Mouse (Mus musculus) forebrain, embryonic 15.5 days (tissue): Measurements from ENCODE around the gene Tmem44. TPM values are rescaled to one million over a fixed set of nuclear protein-coding genes. Genes with fewer than 3 reads are reported as not detected.
A peak's percentile ranks its signal among the peaks of the same experiment; 100 is the strongest.

Experiments used
- ATAC-seq: fragments of 200-750 bp; cut with Nextera tagmentation; replicated peaks from 2 replicates; pipeline ENCODE4 v1.8.0; 2017; ENCODE audit warnings: mild to moderate bottlenecking, moderate TSS enrichment, moderate library complexity
- H3K27ac ChIP-seq: fragments of 300-500 bp; sonication (generic); replicated peaks from 2 replicates; pipeline ENCODE4 v1.5.1; 2015; ENCODE audit warnings: mild to moderate bottlenecking, inconsistent platforms
- H3K27me3 ChIP-seq: fragments of 300-500 bp; sonication (generic); 2 replicates; pipeline ENCODE4 v1.6.1; 2015; ENCODE audit warnings: inconsistent platforms
- H3K36me3 ChIP-seq: fragments of 300-500 bp; sonication (generic); 2 replicates; pipeline ENCODE4 v1.6.1; 2015; ENCODE audit warnings: mild to moderate bottlenecking, inconsistent platforms
- H3K4me1 ChIP-seq: fragments of 300-500 bp; sonication (generic); 2 replicates; pipeline ENCODE4 v1.6.1; 2015; ENCODE audit warnings: inconsistent platforms
- H3K4me2 ChIP-seq: fragments of 300-500 bp; sonication (generic); replicated peaks from 2 replicates; pipeline ENCODE4 v1.6.1; 2015; ENCODE audit warnings: mild to moderate bottlenecking, inconsistent platforms
- H3K4me3 ChIP-seq: fragments of 300-500 bp; sonication (generic); 2 replicates; pipeline ENCODE4 v1.5.1; 2015; ENCODE audit warnings: mild to moderate bottlenecking, inconsistent platforms
- H3K9ac ChIP-seq: fragments of 300-500 bp; sonication (generic); replicated peaks from 2 replicates; pipeline ENCODE4 v1.6.1; 2015; ENCODE audit warnings: mild to moderate bottlenecking, inconsistent platforms
- H3K9me3 ChIP-seq: fragments of 300-500 bp; sonication (generic); 2 replicates; pipeline ENCODE4 v1.6.1; 2016; ENCODE audit warnings: inconsistent platforms
- WGBS: fragments of 180-500 bp; shearing (Covaris S2); methylation state at CpG from one replicate; pipeline ENCODE4 v1.1.7; 2015; ENCODE audit warnings: mixed read lengths; 5-methylcytosine and 5-hydroxymethylcytosine counted together
- polyA plus RNA-seq: library from polyadenylated mRNA; unstranded; fragments of >200 nt; fragmentation: Nextera tagmentation; extraction: Ambion mirVana; gene quantifications from 2 replicates; pipeline ENCODE4 v1.2.1, GENCODE M21; 2015

The Tmem44 gene
- polyA plus RNA-seq, 1 experiment from 2014 or later: 89.6 TPM

- no peak overlapping the region for H3K27ac ChIP-seq
- no peak overlapping the region for H3K4me3 ChIP-seq
- 0 out of 2 replicates have a peak overlapping the region, but pooled peaks have one; percentile 52 for H3K4me2 ChIP-seq
- WGBS: 62% methylated on average over 8 of the region's 8 CpGs
- H3K27me3 ChIP-seq: no peaks in the 10 kb centered on the region
- H3K9me3 ChIP-seq: no peaks in the 10 kb centered on the region
- no peak overlapping the region for H3K9ac ChIP-seq
- H3K4me1 ChIP-seq: peaks cover 24% of the 10 kb centered on the region
- no peak for ATAC-seq
- peaks cover 26% of the 10 kb centered on the region for H3K36me3 ChIP-seq
These were observed 38.1 kb downstream of the Tmem44 start for GRCm38 (mm10) chr16:30512375-30513049.

GRCm38 (mm10) chr16:30511563-30512340 lies 38.9 kb downstream of the Tmem44 start:
- 80% methylated on average over 13 of the region's 13 CpGs for WGBS
- H3K4me1 ChIP-seq: peaks cover 24% of the 10 kb centered on the region
- H3K4me2 ChIP-seq: peak overlapping the region; percentile 52
- ATAC-seq: no peak
- peak overlapping the region; percentile 94 for H3K27ac ChIP-seq
- no peaks in the 10 kb centered on the region for H3K27me3 ChIP-seq
- peak overlapping the region; percentile 71 for H3K4me3 ChIP-seq
- H3K9ac ChIP-seq: peak overlapping the region; percentile 86
- H3K9me3 ChIP-seq: no peaks in the 10 kb centered on the region
- H3K36me3 ChIP-seq: peaks cover 19% of the 10 kb centered on the region

- Histone ChIP-seq H3K27ac (peak overlapping the region; percentile 94), H3K4me1 (peaks cover 24% of the 10 kb centered on the region), H3K4me3 (peak overlapping the region; percentile 71), H3K4me2 (peak overlapping the region; percentile 52), H3K36me3 (peaks cover 13% of the 10 kb centered on the region), H3K27me3 (no peaks in the 10 kb centered on the region), H3K9ac (peak overlapping the region; percentile 86), H3K9me3 (no peaks in the 10 kb centered on the region)
- ATAC-seq: peak; percentile 93
- WGBS: 2% methylated on average over 44 of the region's 44 CpGs
These were observed 39.9 kb downstream of the Tmem44 start for GRCm38 (mm10) chr16:30510504-30511451.

DNA sequence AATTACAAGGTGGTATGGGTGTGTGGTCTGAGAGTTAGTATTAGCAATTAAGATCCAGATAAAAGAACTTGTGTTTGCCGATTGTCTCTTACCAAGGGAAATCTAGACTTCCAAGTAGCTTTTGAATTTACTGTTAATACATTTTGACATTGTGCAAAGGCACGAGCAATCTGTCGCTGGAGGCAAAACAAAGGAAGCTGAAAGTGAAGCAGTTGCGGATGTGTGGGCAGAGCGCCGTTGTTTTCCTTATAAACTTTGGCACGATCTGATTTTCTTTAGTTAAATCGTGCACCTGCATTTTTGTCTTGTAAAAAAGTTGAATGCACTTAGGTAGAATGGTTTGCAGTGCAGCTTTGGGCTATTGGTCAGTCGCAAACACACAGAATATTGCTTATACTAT lies 40.6 kb downstream of the Tmem44 start:
- no peaks in the 10 kb centered on the region for H3K27me3 ChIP-seq
- peak overlapping the region; percentile 86 for H3K9ac ChIP-seq
- peak; percentile 8; the same call in 1 of the 2 replicates for ATAC-seq
- peaks cover 7% of the 10 kb centered on the region; the same call in 1 of the 2 replicates for H3K36me3 ChIP-seq
- WGBS: 39% methylated on average over 9 of the region's 9 CpGs
- peak overlapping the region; percentile 94 for H3K27ac ChIP-seq
- peak overlapping the region; percentile 71 for H3K4me3 ChIP-seq
- H3K4me2 ChIP-seq: peak overlapping the region; percentile 52
- H3K4me1 ChIP-seq: peaks cover 24% of the 10 kb centered on the region
- H3K9me3 ChIP-seq: no peaks in the 10 kb centered on the region

- no peak for ATAC-seq
- Histone ChIP-seq H3K4me1 (peaks cover 24% of the 10 kb centered on the region), H3K4me2 (no peak overlapping the region), H3K36me3 (0 out of 2 replicates have a peak, but pooled peaks cover 7% of the 10 kb centered on the region), H3K9me3 (no peaks in the 10 kb centered on the region), H3K4me3 (no peak overlapping the region), H3K27ac (no peak overlapping the region), H3K9ac (no peak overlapping the region), H3K27me3 (no peaks in the 10 kb centered on the region)
- WGBS: 91% methylated on average over 12 of the region's 12 CpGs
These were observed 41.3 kb downstream of the Tmem44 start for GRCm38 (mm10) chr16:30509340-30509739.

DNA sequence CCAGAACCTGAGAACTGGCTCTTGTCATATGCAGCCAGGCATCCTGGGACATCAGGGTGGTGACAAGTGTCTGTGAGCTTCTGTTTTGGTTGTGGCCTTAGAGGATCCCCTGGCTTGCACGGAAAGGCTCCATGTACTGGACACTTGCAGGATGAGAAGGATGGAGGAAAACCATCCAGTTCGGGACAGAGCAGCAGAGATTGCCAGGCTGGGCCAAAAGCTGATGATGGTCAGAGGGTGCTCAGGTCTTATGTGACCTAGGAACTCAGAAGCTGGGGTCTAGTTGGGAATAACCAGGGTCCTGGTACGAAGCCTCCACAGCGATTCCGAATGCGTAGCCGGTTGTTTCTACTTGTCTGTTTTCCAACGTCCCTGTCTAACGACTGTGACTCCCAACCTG lies 41.9 kb downstream of the Tmem44 start:
- H3K27me3 ChIP-seq: no peaks in the 10 kb centered on the region
- H3K9me3 ChIP-seq: no peaks in the 10 kb centered on the region
- H3K9ac ChIP-seq: no peak overlapping the region
- 0 out of 2 replicates have a peak, but pooled peaks cover 7% of the 10 kb centered on the region for H3K36me3 ChIP-seq
- no peak overlapping the region for H3K4me3 ChIP-seq
- peaks cover 24% of the 10 kb centered on the region for H3K4me1 ChIP-seq
- WGBS: 92% methylated on average over 9 of the region's 9 CpGs
- H3K4me2 ChIP-seq: no peak overlapping the region
- no peak overlapping the region for H3K27ac ChIP-seq
- ATAC-seq: no peak

GRCm38 (mm10) chr16:30507120-30507519 lies 43.5 kb downstream of the Tmem44 start:
- no peak overlapping the region for H3K4me2 ChIP-seq
- no peaks in the 10 kb centered on the region for H3K36me3 ChIP-seq
- WGBS: 70% methylated on average over 10 of the region's 10 CpGs
- peaks cover 18% of the 10 kb centered on the region for H3K4me1 ChIP-seq
- H3K9me3 ChIP-seq: no peaks in the 10 kb centered on the region
- H3K4me3 ChIP-seq: no peak overlapping the region
- no peak for ATAC-seq
- H3K27me3 ChIP-seq: no peaks in the 10 kb centered on the region
- no peak overlapping the region for H3K27ac ChIP-seq
- no peak overlapping the region for H3K9ac ChIP-seq

DNA sequence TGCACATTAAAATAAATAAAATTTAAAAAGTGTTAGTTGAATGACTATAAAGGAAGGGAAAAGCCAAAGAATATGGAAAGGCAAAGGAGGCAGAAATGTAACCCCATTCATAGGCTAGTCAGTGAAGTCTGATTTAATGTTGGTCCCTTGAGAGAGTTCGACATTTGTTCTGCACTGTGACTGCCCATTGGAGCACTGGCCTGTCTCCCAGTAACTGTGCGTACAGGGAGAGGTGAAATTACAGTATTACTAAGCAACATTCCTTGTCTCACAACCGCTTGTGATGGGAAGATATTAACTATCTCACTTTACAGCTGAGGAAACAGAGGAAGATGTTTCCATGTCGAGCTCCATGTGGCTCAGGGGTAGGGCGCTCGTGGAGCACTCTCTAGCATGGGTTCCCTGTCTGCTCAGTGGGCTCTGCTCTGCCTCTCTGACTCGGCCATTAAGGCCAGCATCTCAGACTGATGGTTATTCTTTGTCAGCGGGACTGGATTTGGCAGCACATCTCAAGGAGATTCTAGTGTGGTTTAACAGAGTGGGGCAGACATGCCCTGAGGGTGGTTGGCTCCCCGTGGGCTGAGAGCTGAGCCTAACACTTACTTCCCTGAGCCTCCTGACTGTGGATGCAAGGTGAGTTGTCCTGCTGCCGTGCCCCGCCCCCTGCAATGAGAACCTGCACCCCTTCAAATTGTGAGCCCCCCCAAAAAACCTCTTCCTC lies 45.2 kb downstream of the Tmem44 start:
- no peaks in the 10 kb centered on the region for H3K36me3 ChIP-seq
- H3K27ac ChIP-seq: no peak overlapping the region
- no peak for ATAC-seq
- H3K27me3 ChIP-seq: no peaks in the 10 kb centered on the region
- 77% methylated on average over 11 of the region's 11 CpGs for WGBS
- H3K4me1 ChIP-seq: peaks cover 6% of the 10 kb centered on the region
- no peak overlapping the region for H3K4me3 ChIP-seq
- no peak overlapping the region for H3K4me2 ChIP-seq
- no peaks in the 10 kb centered on the region for H3K9me3 ChIP-seq
- H3K9ac ChIP-seq: no peak overlapping the region

GRCm38 (mm10) chr16:30504856-30505255 lies 45.8 kb downstream of the Tmem44 start:
- H3K27ac ChIP-seq: no peak overlapping the region
- H3K9me3 ChIP-seq: no peaks in the 10 kb centered on the region
- ATAC-seq: no peak
- peaks cover under 1% of the 10 kb centered on the region; the same call in 1 of the 2 replicates for H3K4me1 ChIP-seq
- no peak overlapping the region for H3K9ac ChIP-seq
- H3K4me2 ChIP-seq: no peak overlapping the region
- no peak overlapping the region for H3K4me3 ChIP-seq
- no peaks in the 10 kb centered on the region for H3K27me3 ChIP-seq
- no peaks in the 10 kb centered on the region for H3K36me3 ChIP-seq
- WGBS: 78% methylated on average over 4 of the region's 4 CpGs

- no peaks in the 10 kb centered on the region for H3K27me3 ChIP-seq
- peaks cover 5% of the 10 kb centered on the region; the same call in 1 of the 2 replicates for H3K4me1 ChIP-seq
- H3K27ac ChIP-seq: no peak overlapping the region
- 19% methylated on average over 15 of the region's 15 CpGs for WGBS
- H3K4me3 ChIP-seq: no peak overlapping the region
- ATAC-seq: 0 out of 2 replicates have a peak, but pooled peaks have one; percentile 34
- H3K4me2 ChIP-seq: no peak overlapping the region
- H3K9ac ChIP-seq: no peak overlapping the region
- H3K9me3 ChIP-seq: no peaks in the 10 kb centered on the region
- H3K36me3 ChIP-seq: no peaks in the 10 kb centered on the region
These were observed 46.7 kb downstream of the Tmem44 start for GRCm38 (mm10) chr16:30503958-30504357.

GRCm38 (mm10) chr16:30502221-30502891 lies 48.3 kb downstream of the Tmem44 start:
- Histone ChIP-seq H3K4me2 (no peak overlapping the region), H3K9ac (no peak overlapping the region)

More at GRCm38 (mm10) chr16:30502221-30502891, 48.3 kb downstream of the Tmem44 start:
- no peaks in the 10 kb centered on the region for H3K9me3 ChIP-seq
- peaks cover 5% of the 10 kb centered on the region; the same call in 1 of the 2 replicates for H3K4me1 ChIP-seq
- 44% methylated on average over 25 of the region's 25 CpGs for WGBS
- no peak overlapping the region for H3K4me3 ChIP-seq
- H3K27ac ChIP-seq: no peak overlapping the region
- no peak for ATAC-seq
- H3K27me3 ChIP-seq: no peaks in the 10 kb centered on the region
- no peaks in the 10 kb centered on the region for H3K36me3 ChIP-seq
